Mouse (Mus musculus) thymus, adult 2 months (tissue): ENCODE measurements at regions not wholly inside any gene's neighbourhood (a gene's known extent, or its start where the extent isn't known, plus 50 kb on each side); places are given as distances from the start of the nearest gene placed in this dataset.

ENCODE experiments used
- DNase-seq: peaks from one replicate; pipeline ENCODE4 v3.0.0; 2021
- H3K27ac ChIP-seq: fragments of 200-500 bp; 2 replicates; pipeline ENCODE4 v1.5.1; 2012; ENCODE audit warnings: low read length, control low read depth; ENCODE audit not compliant: control insufficient read depth, insufficient read depth
- H3K27me3 ChIP-seq: fragments of 200-500 bp; 2 replicates; pipeline ENCODE4 v1.6.1; 2012; ENCODE audit warnings: mild to moderate bottlenecking, low read length, moderate library complexity, mixed read lengths; ENCODE audit not compliant: control insufficient read depth, insufficient read depth
- H3K36me3 ChIP-seq: fragments of 200-500 bp; 2 replicates; pipeline ENCODE4 v1.6.1; 2012; ENCODE audit warnings: mild to moderate bottlenecking, low read length, moderate library complexity; ENCODE audit not compliant: control insufficient read depth, insufficient read depth
- H3K4me1 ChIP-seq: fragments of 200-500 bp; replicated peaks from 2 replicates; pipeline ENCODE4 v1.6.1; 2012; ENCODE audit warnings: low read length; ENCODE audit not compliant: control insufficient read depth, insufficient read depth
- H3K4me3 ChIP-seq: fragments of 200-500 bp; 2 replicates; pipeline ENCODE4 v1.5.1; 2012; ENCODE audit warnings: mild to moderate bottlenecking, low read length, control low read depth, moderate library complexity; ENCODE audit not compliant: control insufficient read depth, insufficient read depth
- CTCF ChIP-seq: fragments of 200-500 bp; IDR thresholded peaks from 2 replicates; pipeline ENCODE4 v1.5.1; 2012; ENCODE audit warnings: mild to moderate bottlenecking, control low read depth, low read length, moderate library complexity, borderline replicate concordance; ENCODE audit not compliant: control insufficient read depth, poor library complexity, insufficient read depth; ENCODE audit errors: extremely low read depth
- POLR2A ChIP-seq: fragments of 200-500 bp; IDR thresholded peaks from 2 replicates; pipeline ENCODE4 v1.6.1; 2012; ENCODE audit warnings: mild to moderate bottlenecking, low read length, control low read depth, moderate library complexity; ENCODE audit not compliant: control insufficient read depth, poor library complexity, insufficient read depth; ENCODE audit errors: extremely low read depth
- WGBS: fragments of 180-500 bp; shearing (Covaris S2); methylation state at CpG from one replicate; pipeline ENCODE4 v1.1.7; 2018; 5-methylcytosine and 5-hydroxymethylcytosine counted together

- TF ChIP-seq CTCF, result no peak
- no peak for TF ChIP-seq POLR2A
- WGBS, result 95% methylated on average over 4 of the region's 4 CpGs
- no peak overlapping the region for H3K27ac ChIP-seq
- no peaks in the 10 kb centered on the region for H3K27me3 ChIP-seq
- DNase-seq, result no peak
- no peak overlapping the region for H3K4me3 ChIP-seq
- H3K36me3 ChIP-seq, result no peaks in the 10 kb centered on the region
- H3K4me1 ChIP-seq, result no peaks in the 10 kb centered on the region
Observed at GRCm38 (mm10) chr1:23189790-23190189, 87.7 kb upstream of the 4933415F23Rik start.

DNA sequence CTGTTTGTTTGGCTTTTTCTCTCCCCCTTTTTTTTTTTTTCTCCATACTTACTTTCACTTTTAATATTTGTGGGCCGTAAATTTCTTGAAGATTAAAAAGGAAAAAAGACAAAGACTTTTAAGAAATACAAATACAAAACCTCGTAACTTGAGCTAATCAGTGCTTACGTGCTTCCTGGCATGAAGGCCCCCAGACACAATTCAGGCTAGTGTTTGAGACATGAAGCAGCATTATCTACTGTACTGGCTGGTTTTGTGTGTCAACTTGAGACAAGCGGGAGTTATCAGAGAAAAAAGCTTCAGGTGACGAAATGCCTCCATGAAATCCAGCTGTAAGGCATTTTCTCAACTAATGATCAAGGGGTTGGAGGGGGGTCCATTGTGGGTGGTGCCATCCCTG lies 86.2 kb upstream of the 4933415F23Rik start:
- H3K27me3 ChIP-seq, result no peaks in the 10 kb centered on the region
- no peak for DNase-seq
- 64% methylated on average over 5 of the region's 5 CpGs for WGBS
- no peaks in the 10 kb centered on the region for H3K4me1 ChIP-seq
- TF ChIP-seq CTCF (no peak), POLR2A (no peak)
- H3K36me3 ChIP-seq, result no peaks in the 10 kb centered on the region
- no peak overlapping the region for H3K27ac ChIP-seq
- no peak overlapping the region for H3K4me3 ChIP-seq

GRCm38 (mm10) chr1:23187446-23188206 lies 85.6 kb upstream of the 4933415F23Rik start:
- WGBS, result 59% methylated on average over 6 of the region's 6 CpGs
- H3K27ac ChIP-seq, result no peak overlapping the region

GRCm38 (mm10) chr1:23184728-23185127 lies 82.7 kb upstream of the 4933415F23Rik start:
- DNase-seq, result no peak
- no peaks in the 10 kb centered on the region for H3K4me1 ChIP-seq
- no peaks in the 10 kb centered on the region for H3K27me3 ChIP-seq
- H3K4me3 ChIP-seq, result no peak overlapping the region
- H3K36me3 ChIP-seq, result no peaks in the 10 kb centered on the region
- 43% methylated on average over 9 of the region's 9 CpGs for WGBS
- no peak overlapping the region for H3K27ac ChIP-seq
- no peak for TF ChIP-seq POLR2A
- TF ChIP-seq CTCF, result no peak

More at GRCm38 (mm10) chr1:23187446-23188206, 85.6 kb upstream of the 4933415F23Rik start:
- DNase-seq, result no peak
- no peak for TF ChIP-seq CTCF
- no peak for TF ChIP-seq POLR2A
- Histone ChIP-seq H3K4me1 (no peaks in the 10 kb centered on the region), H3K4me3 (no peak overlapping the region), H3K36me3 (no peaks in the 10 kb centered on the region), H3K27me3 (no peaks in the 10 kb centered on the region)

- H3K27ac ChIP-seq, result no peak overlapping the region
- TF ChIP-seq CTCF (no peak), POLR2A (no peak)
- DNase-seq, result no peak
Observed at GRCm38 (mm10) chr1:23182541-23182940, 80.5 kb upstream of the 4933415F23Rik start.

GRCm38 (mm10) chr1:23178335-23178974 lies 76.4 kb upstream of the 4933415F23Rik start:
- Histone ChIP-seq H3K4me1 (no peaks in the 10 kb centered on the region), H3K27ac (no peak overlapping the region), H3K27me3 (no peaks in the 10 kb centered on the region), H3K36me3 (no peaks in the 10 kb centered on the region), H3K4me3 (no peak overlapping the region)
- no peak for TF ChIP-seq CTCF
- no peak for TF ChIP-seq POLR2A
- no peak for DNase-seq
- 96% methylated on average over 6 of the region's 6 CpGs for WGBS

More at GRCm38 (mm10) chr1:23182541-23182940, 80.5 kb upstream of the 4933415F23Rik start:
- no peaks in the 10 kb centered on the region for H3K27me3 ChIP-seq
- no peaks in the 10 kb centered on the region for H3K4me1 ChIP-seq
- no peak overlapping the region for H3K4me3 ChIP-seq
- no peaks in the 10 kb centered on the region for H3K36me3 ChIP-seq
